Mouse (Mus musculus): Measurements from ENCODE around the gene Apobec3. TPM values are rescaled to one million over a fixed set of nuclear protein-coding genes. Genes with fewer than 3 reads are reported as not detected.

The Apobec3 gene
- polyA plus RNA-seq (2014; fragmentation: Nextera tagmentation; extraction: Ambion mirVana): 19.8 and 23.2 TPM in 2 replicates

DNA sequence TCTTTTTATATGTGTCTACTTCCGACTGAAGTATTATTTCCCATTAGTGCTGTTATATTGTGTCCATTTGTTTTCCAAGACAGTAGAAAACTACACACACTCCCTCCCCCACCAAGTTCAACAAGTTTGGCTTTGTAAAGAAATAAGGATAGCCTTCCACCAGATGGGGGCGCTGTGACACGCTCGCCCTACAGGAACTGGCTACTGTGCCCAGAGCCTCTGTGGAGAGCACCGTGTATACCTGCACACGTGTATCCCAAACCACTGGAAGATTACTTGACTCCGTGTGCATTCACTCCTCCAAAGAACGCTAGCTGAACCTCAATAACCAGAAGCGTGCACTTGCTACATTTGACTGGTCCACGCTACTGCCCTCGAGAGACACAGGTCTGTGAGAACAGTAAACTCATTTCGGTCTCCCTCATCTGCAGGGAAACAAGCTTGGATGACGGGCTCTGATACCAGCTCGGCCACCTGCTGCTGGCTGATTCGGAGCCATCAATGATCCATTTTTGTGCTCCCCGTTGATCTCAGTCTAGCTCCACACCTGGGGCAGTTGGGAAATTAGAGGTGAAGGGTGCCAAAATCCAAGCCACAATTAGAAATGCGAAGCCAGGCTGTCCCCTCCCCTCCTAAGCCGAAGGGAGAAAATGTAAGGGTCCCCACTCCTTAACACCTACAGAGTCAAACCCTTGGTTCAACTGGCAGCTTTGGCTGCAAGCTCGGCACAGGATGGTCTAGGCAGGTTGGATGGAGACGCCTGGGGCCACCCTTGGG lies at the start of gene Apobec3:
Gene Apobec3 (plus strand): TSS at position 224 of the 777 bp plus-strand sequence.
- peak; percentile 86 for DNase-seq
- WGBS: 1% methylated on average over 20 of the region's 20 CpGs
- peak; percentile 64 for ATAC-seq (ENCODE audit: insufficient read depth)
- Histone ChIP-seq H3K4me3 (ENCODE audit: low read depth, low read length) (peak within 1 kb of the TSS; percentile 40), H3K27me3 (ENCODE audit: insufficient read depth, low read length) (peaks cover 14% of the 10 kb centered on the region; the same call in 1 of the 2 replicates), H3K9me3 (ENCODE audit: low read depth, low read length) (no peaks in the 10 kb centered on the region), H3K27ac (ENCODE audit: low read depth) (peak within 1 kb of the TSS; percentile 62), H3K4me2 (peak within 1 kb of the TSS; percentile 69), H3K36me3 (ENCODE audit: insufficient read depth) (no peaks in the 10 kb centered on the region), H3K9ac (peak within 1 kb of the TSS; percentile 49), H3K4me1 (ENCODE audit: insufficient read depth) (no peaks in the 10 kb centered on the region)
- TF ChIP-seq CTCF (IDR thresholded peaks at IDR 0.05; ENCODE audit: low read depth): peak; percentile 79

DNA sequence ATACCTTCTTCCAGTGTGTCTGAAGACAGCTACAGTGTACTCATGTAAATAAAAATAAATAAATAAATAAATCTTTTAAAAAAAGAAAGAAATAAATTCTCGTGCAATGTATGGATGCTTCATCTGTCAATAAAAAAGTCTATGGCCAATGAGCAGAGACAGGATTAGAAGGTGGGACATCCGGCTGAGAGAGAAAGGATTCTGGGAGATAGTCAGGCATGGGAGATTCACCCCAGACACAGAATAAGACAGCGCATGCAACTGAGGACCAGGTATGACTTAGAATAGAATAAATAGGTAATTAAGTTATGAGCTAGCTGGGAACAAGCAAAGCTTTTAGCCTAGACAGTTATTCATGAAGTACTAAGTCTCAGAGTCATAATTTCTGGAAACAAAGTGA lies 48.5 kb upstream of the Apobec3 start:
- H3K36me3 ChIP-seq (ENCODE audit: insufficient read depth): no peaks in the 10 kb centered on the region
- H3K9me3 ChIP-seq (ENCODE audit: low read depth, low read length): no peaks in the 10 kb centered on the region
- H3K27me3 ChIP-seq (ENCODE audit: insufficient read depth, low read length): no peaks in the 10 kb centered on the region
- no peak overlapping the region for H3K4me2 ChIP-seq
- TF ChIP-seq CTCF (IDR thresholded peaks at IDR 0.05; ENCODE audit: low read depth): no peak
- ATAC-seq (ENCODE audit: insufficient read depth): no peak
- no peak overlapping the region for H3K27ac ChIP-seq (ENCODE audit: low read depth)
- H3K9ac ChIP-seq: no peak overlapping the region
- H3K4me1 ChIP-seq (ENCODE audit: insufficient read depth): peaks cover 9% of the 10 kb centered on the region; the same call in 1 of the 2 replicates
- DNase-seq: no peak
- 87% methylated on average over 3 of the region's 3 CpGs for WGBS
- H3K4me3 ChIP-seq (ENCODE audit: low read depth, low read length): no peak overlapping the region

GRCm38 (mm10) chr15:79845986-79846385 lies 45.5 kb upstream of the Apobec3 start:
- WGBS: 42% methylated on average over 4 of the region's 4 CpGs
- no peak for TF ChIP-seq CTCF (IDR thresholded peaks at IDR 0.05; ENCODE audit: low read depth)
- no peak overlapping the region for H3K27ac ChIP-seq (ENCODE audit: low read depth)
- DNase-seq (no peak), ATAC-seq (ENCODE audit: insufficient read depth) (no peak)
- no peak overlapping the region for H3K4me3 ChIP-seq (ENCODE audit: low read depth, low read length)
- no peaks in the 10 kb centered on the region for H3K36me3 ChIP-seq (ENCODE audit: insufficient read depth)
- H3K4me1 ChIP-seq (ENCODE audit: insufficient read depth): peaks cover 9% of the 10 kb centered on the region; the same call in 1 of the 2 replicates
- H3K4me2 ChIP-seq: no peak overlapping the region
- no peaks in the 10 kb centered on the region for H3K27me3 ChIP-seq (ENCODE audit: insufficient read depth, low read length)
- H3K9ac ChIP-seq: no peak overlapping the region
- H3K9me3 ChIP-seq (ENCODE audit: low read depth, low read length): no peaks in the 10 kb centered on the region

- no peak overlapping the region for H3K4me2 ChIP-seq
- ATAC-seq (ENCODE audit: insufficient read depth): peak; percentile 80
- peak; percentile 61 for DNase-seq
- no peaks in the 10 kb centered on the region for H3K27me3 ChIP-seq (ENCODE audit: insufficient read depth, low read length)
- no peak overlapping the region for H3K27ac ChIP-seq (ENCODE audit: low read depth)
- H3K36me3 ChIP-seq (ENCODE audit: insufficient read depth): no peaks in the 10 kb centered on the region
- no peak overlapping the region for H3K4me3 ChIP-seq (ENCODE audit: low read depth, low read length)
- peaks cover 9% of the 10 kb centered on the region; the same call in 1 of the 2 replicates for H3K4me1 ChIP-seq (ENCODE audit: insufficient read depth)
- TF ChIP-seq CTCF (IDR thresholded peaks at IDR 0.05; ENCODE audit: low read depth): no peak
- 24% methylated on average over 5 of the region's 5 CpGs for WGBS
- H3K9me3 ChIP-seq (ENCODE audit: low read depth, low read length): no peaks in the 10 kb centered on the region
- no peak overlapping the region for H3K9ac ChIP-seq
These were observed 44.4 kb upstream of the Apobec3 start for GRCm38 (mm10) chr15:79847100-79847499.

DNA sequence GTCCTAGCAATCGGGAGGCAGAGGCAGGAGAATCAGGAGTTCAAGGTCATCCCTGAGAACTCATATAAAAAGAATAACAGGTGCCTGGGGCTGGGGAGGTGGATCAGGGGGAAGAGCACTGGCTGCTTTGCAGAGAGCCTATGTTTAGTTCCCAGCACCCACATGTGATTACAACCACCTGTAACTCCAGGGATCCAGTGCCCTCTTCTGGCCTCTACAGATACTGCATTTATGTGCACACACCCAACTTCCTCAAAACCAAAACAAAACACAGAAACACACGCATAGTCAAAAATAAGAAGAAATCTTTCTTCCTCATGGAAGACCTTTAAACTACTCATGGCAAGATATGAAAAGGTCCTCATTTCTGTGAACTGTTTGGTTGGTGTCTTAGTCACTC lies 41.3 kb upstream of the Apobec3 start:
- DNase-seq (no peak), ATAC-seq (ENCODE audit: insufficient read depth) (no peak)
- Histone ChIP-seq H3K4me2 (no peak overlapping the region), H3K4me3 (ENCODE audit: low read depth, low read length) (no peak overlapping the region), H3K36me3 (ENCODE audit: insufficient read depth) (no peaks in the 10 kb centered on the region), H3K9ac (no peak overlapping the region), H3K9me3 (ENCODE audit: low read depth, low read length) (no peaks in the 10 kb centered on the region), H3K27ac (ENCODE audit: low read depth) (no peak overlapping the region), H3K4me1 (ENCODE audit: insufficient read depth) (peaks cover 9% of the 10 kb centered on the region; the same call in 1 of the 2 replicates), H3K27me3 (ENCODE audit: insufficient read depth, low read length) (no peaks in the 10 kb centered on the region)
- 97% methylated on average over 2 of the region's 2 CpGs for WGBS
- TF ChIP-seq CTCF (IDR thresholded peaks at IDR 0.05; ENCODE audit: low read depth): no peak

DNA sequence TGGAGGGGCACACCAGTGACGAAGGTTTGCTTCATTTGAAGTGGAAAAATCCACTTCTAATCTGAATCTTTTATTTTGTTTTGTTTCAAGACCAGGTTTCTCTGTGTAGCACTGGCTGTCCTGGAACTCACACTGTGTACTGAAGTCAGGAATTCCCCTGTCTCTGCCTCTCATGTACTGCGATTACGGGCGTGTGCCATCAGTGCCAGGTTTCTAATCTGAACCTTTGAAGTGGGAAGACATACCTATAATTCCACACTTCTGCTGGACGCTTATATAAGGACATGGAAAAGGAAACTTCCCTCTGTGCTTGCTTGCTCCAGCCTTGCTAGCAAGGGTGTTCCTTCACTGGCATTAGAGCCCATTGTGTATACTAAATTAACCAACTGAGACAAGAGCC lies 32.5 kb upstream of the Apobec3 start:
- no peak overlapping the region for H3K27ac ChIP-seq (ENCODE audit: low read depth)
- no peaks in the 10 kb centered on the region for H3K36me3 ChIP-seq (ENCODE audit: insufficient read depth)
- 73% methylated on average over 5 of the region's 5 CpGs for WGBS
- no peak for ATAC-seq (ENCODE audit: insufficient read depth)
- no peaks in the 10 kb centered on the region for H3K9me3 ChIP-seq (ENCODE audit: low read depth, low read length)
- no peak overlapping the region for H3K9ac ChIP-seq
- H3K27me3 ChIP-seq (ENCODE audit: insufficient read depth, low read length): no peaks in the 10 kb centered on the region
- no peak overlapping the region for H3K4me2 ChIP-seq
- H3K4me3 ChIP-seq (ENCODE audit: low read depth, low read length): no peak overlapping the region
- H3K4me1 ChIP-seq (ENCODE audit: insufficient read depth): no peaks in the 10 kb centered on the region
- DNase-seq: no peak
- no peak for TF ChIP-seq CTCF (IDR thresholded peaks at IDR 0.05; ENCODE audit: low read depth)

DNA sequence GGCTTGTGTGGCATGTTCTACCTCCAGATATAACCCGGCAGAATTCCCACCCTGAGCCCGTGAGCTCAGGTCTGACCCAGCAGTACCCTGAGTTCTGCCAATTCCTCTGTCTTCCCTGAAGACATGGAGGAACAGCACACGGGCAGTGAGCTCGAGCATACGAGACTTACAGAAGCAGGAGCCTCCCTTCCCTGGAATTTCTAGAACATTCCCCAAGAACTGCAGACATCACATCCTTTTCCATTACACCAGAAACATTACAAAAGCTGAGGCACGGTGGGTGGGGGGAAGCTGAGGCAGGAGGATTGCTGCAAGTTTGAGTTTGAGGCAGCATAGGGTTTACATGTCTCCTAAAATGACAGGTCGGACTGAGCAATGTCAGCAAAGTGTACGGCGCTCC lies 31.6 kb upstream of the Apobec3 start:
- H3K36me3 ChIP-seq (ENCODE audit: insufficient read depth): no peaks in the 10 kb centered on the region
- no peak overlapping the region for H3K9ac ChIP-seq
- H3K4me2 ChIP-seq: no peak overlapping the region
- WGBS: 79% methylated on average over 9 of the region's 9 CpGs
- ATAC-seq (ENCODE audit: insufficient read depth) (no peak), DNase-seq (no peak)
- TF ChIP-seq CTCF (IDR thresholded peaks at IDR 0.05; ENCODE audit: low read depth): no peak
- H3K9me3 ChIP-seq (ENCODE audit: low read depth, low read length): no peaks in the 10 kb centered on the region
- H3K4me3 ChIP-seq (ENCODE audit: low read depth, low read length): no peak overlapping the region
- no peak overlapping the region for H3K27ac ChIP-seq (ENCODE audit: low read depth)
- no peaks in the 10 kb centered on the region for H3K27me3 ChIP-seq (ENCODE audit: insufficient read depth, low read length)
- H3K4me1 ChIP-seq (ENCODE audit: insufficient read depth): no peaks in the 10 kb centered on the region

All from lung, embryonic 14.5 days (tissue).